Mouse (Mus musculus) inflammation-experienced regulatory T-cells, adult 6 months (primary cell): ENCODE results near the gene Cdc42ep2. TPM values are rescaled to one million over a fixed set of nuclear protein-coding genes. Genes with fewer than 3 reads are reported as not detected.

Experiments used
- ATAC-seq: one replicate; pipeline ENCODE4 v1.8.0; 2017
- polyA plus RNA-seq, 3 experiments: library from polyadenylated mRNA; unstranded; fragments of 100-300 nt; shearing (Covaris generic); gene quantifications; one replicate each; pipeline ENCODE4 v1.2.1; 2017

The Cdc42ep2 gene
- under 1 TPM in 2 of 3 experiments, not detected in 1; 0.32 to 0.52 TPM for polyA plus RNA-seq

GRCm38 (mm10) chr19:5924713-5925093 is at the start of gene Cdc42ep2:
Gene Cdc42ep2 (minus strand): TSS chr19:5924816.
- ATAC-seq, result peak; percentile 96

- no peak for ATAC-seq
Observed at GRCm38 (mm10) chr19:5967664-5968063, 43.0 kb upstream of the Cdc42ep2 start.

- no peak for ATAC-seq
Observed at GRCm38 (mm10) chr19:5966786-5967185, 42.2 kb upstream of the Cdc42ep2 start.

- ATAC-seq, result no peak
Observed at GRCm38 (mm10) chr19:5965910-5966309, 41.3 kb upstream of the Cdc42ep2 start.

GRCm38 (mm10) chr19:5965280-5965679 is 40.7 kb upstream of the Cdc42ep2 start:
- peak; percentile 74 for ATAC-seq

- no peak for ATAC-seq
Observed at GRCm38 (mm10) chr19:5964804-5965203, 40.2 kb upstream of the Cdc42ep2 start.

- peak; percentile 87 for ATAC-seq
Observed at GRCm38 (mm10) chr19:5963883-5964562, 39.4 kb upstream of the Cdc42ep2 start, which contains the start of gene Pola2. Gene Pola2 (minus strand): TSS chr19:5964202.

- ATAC-seq, result no peak
Observed at GRCm38 (mm10) chr19:5962651-5963050, 38.0 kb upstream of the Cdc42ep2 start.

- ATAC-seq, result no peak
Observed at GRCm38 (mm10) chr19:5957371-5957770, 32.8 kb upstream of the Cdc42ep2 start.

GRCm38 (mm10) chr19:5956685-5957084 is 32.1 kb upstream of the Cdc42ep2 start:
- peak; percentile 43 for ATAC-seq

- no peak for ATAC-seq
Observed at GRCm38 (mm10) chr19:5955704-5956670, 31.4 kb upstream of the Cdc42ep2 start.

- no peak for ATAC-seq
Observed at GRCm38 (mm10) chr19:5954936-5955335, 30.3 kb upstream of the Cdc42ep2 start.

GRCm38 (mm10) chr19:5954031-5954710 is 29.6 kb upstream of the Cdc42ep2 start:
- no peak for ATAC-seq

GRCm38 (mm10) chr19:5953201-5953770 is 28.7 kb upstream of the Cdc42ep2 start:
- no peak for ATAC-seq

GRCm38 (mm10) chr19:5952071-5952691 is 27.6 kb upstream of the Cdc42ep2 start:
- ATAC-seq, result no peak

GRCm38 (mm10) chr19:5951631-5952030 is 27.0 kb upstream of the Cdc42ep2 start:
- no peak for ATAC-seq

GRCm38 (mm10) chr19:5950218-5950617 is 25.6 kb upstream of the Cdc42ep2 start:
- ATAC-seq, result no peak

GRCm38 (mm10) chr19:5945891-5946290 is 21.3 kb upstream of the Cdc42ep2 start:
- no peak for ATAC-seq

GRCm38 (mm10) chr19:5945027-5945426 is 20.4 kb upstream of the Cdc42ep2 start:
- ATAC-seq, result no peak

GRCm38 (mm10) chr19:5944145-5944544 is 19.5 kb upstream of the Cdc42ep2 start:
- no peak for ATAC-seq

GRCm38 (mm10) chr19:5943404-5943803 is 18.8 kb upstream of the Cdc42ep2 start:
- no peak for ATAC-seq

GRCm38 (mm10) chr19:5942581-5942980 is 18.0 kb upstream of the Cdc42ep2 start:
- ATAC-seq, result no peak
